Mouse (Mus musculus) lung, adult 2 months (tissue): Measurements from ENCODE around the gene Anxa9. TPM values are rescaled to one million over a fixed set of nuclear protein-coding genes. Genes with fewer than 3 reads are reported as not detected.

Source experiments
- DNase-seq: peaks from one replicate; pipeline ENCODE4 v3.0.0; 2022
- H3K4me1 ChIP-seq: fragments of 200-500 bp; 2 replicates; pipeline ENCODE4 v1.6.1; 2011; ENCODE audit warnings: low read length; ENCODE audit not compliant: control insufficient read depth, insufficient read depth
- H3K4me3 ChIP-seq: fragments of 200-500 bp; replicated peaks from 2 replicates; pipeline ENCODE3; 2011; ENCODE audit warnings: low read depth, mild to moderate bottlenecking, control low read depth, low read length; ENCODE audit errors: extremely low read depth
- CTCF ChIP-seq: fragments of 200-500 bp; IDR thresholded peaks from 2 replicates; pipeline ENCODE4 v1.5.1; 2011; ENCODE audit warnings: mild to moderate bottlenecking, low read length, control low read depth; ENCODE audit not compliant: insufficient read depth
- POLR2A ChIP-seq: fragments of 200-500 bp; IDR thresholded peaks from 2 replicates; pipeline ENCODE4 v1.6.1; 2011; ENCODE audit warnings: low read depth, mild to moderate bottlenecking, control low read depth, low read length, borderline replicate concordance; ENCODE audit errors: extremely low read depth
- WGBS: fragments of 180-500 bp; shearing (Covaris S2); methylation state at CpG from one replicate; pipeline ENCODE4 v1.1.7; 2018; 5-methylcytosine and 5-hydroxymethylcytosine counted together
- polyA plus RNA-seq: library from polyadenylated mRNA; depleted of rRNA; stranded (reverse); fragments of >200 nt; gene quantifications from 2 replicates; pipeline ENCODE4 v1.2.3, GENCODE M21; 2012; rRNA removed

The Anxa9 gene
- polyA plus RNA-seq, 1 experiment = 16.7 TPM

- H3K4me3 ChIP-seq = no peak overlapping the region
- 36% methylated on average over 11 of the region's 11 CpGs for WGBS
- TF ChIP-seq CTCF (peak; percentile 86), POLR2A (no peak)
- DNase-seq = peak; percentile 75
- peaks cover 2% of the 10 kb centered on the region; the same call in 1 of the 2 replicates for H3K4me1 ChIP-seq
These were observed 43.8 kb downstream of the Anxa9 start for GRCm38 (mm10) chr3:95263089-95263739.

- peaks cover 2% of the 10 kb centered on the region; the same call in 1 of the 2 replicates for H3K4me1 ChIP-seq
- no peak overlapping the region for H3K4me3 ChIP-seq
- DNase-seq = no peak
- WGBS = 89% methylated on average over 4 of the region's 4 CpGs
- TF ChIP-seq POLR2A = no peak
- no peak for TF ChIP-seq CTCF
These were observed 45.0 kb downstream of the Anxa9 start for GRCm38 (mm10) chr3:95261975-95262374.

- no peak for TF ChIP-seq POLR2A
- no peak for TF ChIP-seq CTCF
- 88% methylated on average over 5 of the region's 5 CpGs for WGBS
- Histone ChIP-seq H3K4me3 (no peak overlapping the region), H3K4me1 (no peaks in the 10 kb centered on the region)
- no peak for DNase-seq
These were observed 50.0 kb downstream of the Anxa9 start for GRCm38 (mm10) chr3:95256931-95257330.

- H3K4me1 ChIP-seq = no peaks in the 10 kb centered on the region
- TF ChIP-seq CTCF (no peak), POLR2A (no peak)
- no peak within 1 kb of the TSS for H3K4me3 ChIP-seq
- WGBS = 42% methylated on average over 7 of the region's 7 CpGs
- DNase-seq = no peak
These were observed 56.1 kb downstream of the Anxa9 start, which contains the start of gene Bnipl for GRCm38 (mm10) chr3:95250783-95251424. Bnipl (minus strand) TSS chr3:95251193.

GRCm38 (mm10) chr3:95250361-95250760 lies 56.6 kb downstream of the Anxa9 start:
- WGBS = 67% methylated on average over 5 of the region's 5 CpGs
- Histone ChIP-seq H3K4me3 (no peak overlapping the region), H3K4me1 (no peaks in the 10 kb centered on the region)
- DNase-seq = no peak
- TF ChIP-seq CTCF = no peak
- no peak for TF ChIP-seq POLR2A

GRCm38 (mm10) chr3:95247660-95248336 lies 59.2 kb downstream of the Anxa9 start:
- no peak for TF ChIP-seq CTCF
- Histone ChIP-seq H3K4me3 (no peak overlapping the region), H3K4me1 (no peaks in the 10 kb centered on the region)
- no peak for DNase-seq
- WGBS = 59% methylated on average over 1 of the region's 1 CpGs

GRCm38 (mm10) chr3:95246465-95247231 lies 60.3 kb downstream of the Anxa9 start:
- no peak for TF ChIP-seq CTCF
- TF ChIP-seq POLR2A = no peak
- no peak for DNase-seq
- no peak overlapping the region for H3K4me3 ChIP-seq
- no peaks in the 10 kb centered on the region for H3K4me1 ChIP-seq
- whole genome bisulfite sequencing = 59% methylated on average over 5 of the region's 5 CpGs

Other genes starting within 250 kb of the Anxa9 start
- 14.6 and 20.4 TPM in 2 replicates for gene Pip5k1a, start 200.2 kb downstream of the Anxa9 start, polyA plus RNA-seq
- gene Vps72, start 196.2 kb downstream of the Anxa9 start, polyA plus RNA-seq = 55.3 and 62.2 TPM in 2 replicates
- gene Tmod4, start 182.7 kb downstream of the Anxa9 start, polyA plus RNA-seq = 1.5 and 3.5 TPM in 2 replicates
- gene Scnm1, start 173.2 kb downstream of the Anxa9 start, polyA plus RNA-seq = 30.1 and 43.7 TPM in 2 replicates
- gene Lysmd1, start 173.1 kb downstream of the Anxa9 start, polyA plus RNA-seq = 4.5 and 7.8 TPM in 2 replicates
- 24.6 and 26.4 TPM in 2 replicates for gene Tnfaip8l2, start 164.8 kb downstream of the Anxa9 start, polyA plus RNA-seq
- gene Sema6c, start 146.7 kb downstream of the Anxa9 start, polyA plus RNA-seq = 10.7 and 11.8 TPM in 2 replicates
- 9.7 and 17.3 TPM in 2 replicates for gene Gabpb2, start 89.3 kb downstream of the Anxa9 start, polyA plus RNA-seq
- 54.0 and 71.7 TPM in 2 replicates for gene Cdc42se1, start 78.4 kb downstream of the Anxa9 start, polyA plus RNA-seq
- 6.5 and 12.3 TPM in 2 replicates for gene Mllt11, start 75.0 kb downstream of the Anxa9 start, polyA plus RNA-seq
- gene Gm128, start 65.6 kb downstream of the Anxa9 start, polyA plus RNA-seq = 0.98 and 1.1 TPM in 2 replicates
- gene Bnipl, start 56.0 kb downstream of the Anxa9 start, polyA plus RNA-seq = 4.2 and 13.3 TPM in 2 replicates
- 89.1 and 95.2 TPM in 2 replicates for gene Mindy1, start 25.8 kb downstream of the Anxa9 start, polyA plus RNA-seq
- 13.4 and 24.2 TPM in 2 replicates for gene Prune1, start 25.1 kb downstream of the Anxa9 start, polyA plus RNA-seq
- 158 and 181 TPM in 2 replicates for gene Cers2, start 7.6 kb upstream of the Anxa9 start, polyA plus RNA-seq
- gene Setdb1, start 50.0 kb upstream of the Anxa9 start, polyA plus RNA-seq = 10.7 and 14.7 TPM in 2 replicates
- 0.30 TPM in 1 of 2 replicates, not detected in the other for gene 4930558C23Rik, start 95.7 kb upstream of the Anxa9 start, polyA plus RNA-seq
- gene Arnt, start 127.2 kb upstream of the Anxa9 start, polyA plus RNA-seq = 35.5 and 38.1 TPM in 2 replicates
- gene Ctsk, start 192.1 kb upstream of the Anxa9 start, polyA plus RNA-seq = 6.7 and 13.0 TPM in 2 replicates
- gene Ctss, start 219.6 kb upstream of the Anxa9 start, polyA plus RNA-seq = 47.8 and 82.1 TPM in 2 replicates